Mouse (Mus musculus): ENCODE data around the gene Pgc. TPM values are rescaled to one million over a fixed set of nuclear protein-coding genes. Genes with fewer than 3 reads are reported as not detected.

Pgc gene
- total and polyA plus RNA-seq, 2 experiments from 2014 or later: not detected

DNA sequence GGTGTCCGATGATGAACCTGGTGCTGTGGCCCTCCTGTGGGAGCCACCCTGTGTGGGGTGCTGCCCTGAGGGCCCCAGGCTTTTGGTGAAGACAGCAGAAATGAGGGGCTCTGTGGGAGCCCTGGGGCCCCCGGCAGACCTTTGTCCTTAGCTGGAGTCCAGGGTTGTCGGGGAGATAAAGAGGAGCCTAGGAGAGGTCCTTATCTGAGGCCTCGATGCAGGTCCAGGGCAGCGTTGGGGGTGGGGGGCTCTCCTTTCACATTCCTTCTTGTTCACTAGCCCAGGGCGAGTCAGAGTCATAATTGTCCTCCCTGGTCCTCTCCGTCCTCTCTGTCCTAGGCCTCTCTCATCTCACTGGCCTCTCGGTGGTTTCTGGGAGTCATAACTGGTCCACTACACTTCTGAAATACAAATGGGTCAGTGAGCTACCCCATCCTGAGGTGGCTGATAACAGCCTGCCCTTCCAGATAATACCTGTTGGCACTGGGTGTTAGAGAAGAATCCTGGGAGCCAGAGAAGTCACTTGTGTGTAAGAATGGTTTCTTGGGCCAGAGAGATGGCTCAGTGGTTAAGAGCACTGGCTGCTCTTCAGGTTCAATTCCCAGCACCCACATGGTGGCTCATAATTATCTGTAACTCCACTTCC is 26.6 kb downstream of the Pgc start:
- Histone ChIP-seq H3K27me3 (ENCODE audit: control insufficient read depth, insufficient read depth, low read length) (no peaks in the 10 kb centered on the region), H3K36me3 (replicated peaks; ENCODE audit: control insufficient read depth, insufficient read depth, low read length) (peaks cover 8% of the 10 kb centered on the region; the same call in 1 of the 2 replicates), H3K4me3 (ENCODE audit: low read depth, low read length) (no peak overlapping the region), H3K27ac (ENCODE audit: low read depth) (no peak overlapping the region), H3K9me3 (replicated peaks; ENCODE audit: control insufficient read depth, low read length) (no peaks in the 10 kb centered on the region), H3K4me2 (ENCODE audit: low read depth, low read length) (no peak overlapping the region), H3K4me1 (ENCODE audit: control insufficient read depth, insufficient read depth) (peaks cover 31% of the 10 kb centered on the region), H3K9ac (replicated peaks; ENCODE audit: low read depth, low read length) (no peak overlapping the region)
- DNase-seq (ENCODE audit: low spot score) (no peak), ATAC-seq (ENCODE audit: insufficient read depth, low read depth) (no peak)
- TF ChIP-seq EP300 (IDR thresholded peaks at IDR 0.05; ENCODE audit: low read depth): no peak
- no peak for TF ChIP-seq CTCF (IDR thresholded peaks at IDR 0.05; ENCODE audit: low read depth)
- WGBS: 39% methylated on average over 8 of the region's 8 CpGs

DNA sequence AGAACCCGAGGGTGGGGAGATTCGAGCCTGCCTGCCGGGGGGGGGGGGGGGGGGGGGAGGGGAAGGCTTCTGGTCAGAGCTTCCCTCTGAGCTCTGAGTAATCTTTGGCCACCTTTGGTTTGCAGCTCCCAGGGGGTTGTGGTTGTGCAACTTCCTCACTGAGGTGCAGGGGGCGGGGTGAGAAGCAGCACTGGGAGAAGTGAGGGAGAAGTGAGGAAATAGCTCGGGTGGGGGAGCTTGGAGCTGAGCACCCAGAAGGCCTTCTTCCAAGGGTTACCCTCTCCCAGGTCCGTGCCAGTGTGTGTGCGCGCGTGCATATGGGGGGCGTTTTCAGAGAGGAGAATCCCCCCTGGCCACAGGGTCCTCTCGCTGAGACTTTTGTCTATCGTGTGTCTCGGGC is 27.6 kb downstream of the Pgc start:
- no peak overlapping the region for H3K4me3 ChIP-seq (ENCODE audit: low read depth, low read length)
- no peak overlapping the region for H3K9ac ChIP-seq (replicated peaks; ENCODE audit: low read depth, low read length)
- DNase-seq (ENCODE audit: low spot score): no peak
- H3K9me3 ChIP-seq (replicated peaks; ENCODE audit: control insufficient read depth, low read length): no peaks in the 10 kb centered on the region
- WGBS: 63% methylated on average over 13 of the region's 13 CpGs
- H3K27me3 ChIP-seq (ENCODE audit: control insufficient read depth, insufficient read depth, low read length): no peaks in the 10 kb centered on the region
- no peak overlapping the region for H3K4me2 ChIP-seq (ENCODE audit: low read depth, low read length)
- TF ChIP-seq EP300 (IDR thresholded peaks at IDR 0.05; ENCODE audit: low read depth): no peak
- TF ChIP-seq CTCF (IDR thresholded peaks at IDR 0.05; ENCODE audit: low read depth): no peak
- no peak for ATAC-seq (ENCODE audit: insufficient read depth, low read depth)
- H3K4me1 ChIP-seq (ENCODE audit: control insufficient read depth, insufficient read depth): peaks cover 27% of the 10 kb centered on the region
- H3K27ac ChIP-seq (ENCODE audit: low read depth): 0 out of 2 replicates have a peak overlapping the region, but pooled peaks have one; percentile 20
- H3K36me3 ChIP-seq (replicated peaks; ENCODE audit: control insufficient read depth, insufficient read depth, low read length): peaks cover 8% of the 10 kb centered on the region; the same call in 1 of the 2 replicates

DNA sequence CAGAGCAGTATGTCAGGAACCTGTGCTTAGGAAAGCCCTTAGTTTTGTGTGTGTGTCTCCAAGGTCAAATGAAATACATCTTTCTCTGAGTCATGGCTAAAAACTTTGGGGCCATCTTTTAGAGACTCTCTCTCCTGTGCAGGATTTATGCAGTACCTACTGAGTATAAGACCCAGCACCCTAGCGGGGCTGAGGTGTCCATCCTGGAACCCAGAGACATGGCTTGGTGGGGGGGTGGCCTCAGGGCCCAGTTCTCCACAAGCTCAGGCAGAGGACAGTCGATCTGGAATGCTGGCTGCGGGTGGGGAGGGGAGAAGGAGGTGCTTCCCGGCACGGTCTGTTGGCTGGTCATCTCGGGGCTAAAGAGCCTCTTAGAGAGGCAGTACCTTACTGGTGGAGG is 29.7 kb downstream of the Pgc start:
- H3K9me3 ChIP-seq (replicated peaks; ENCODE audit: control insufficient read depth, low read length): no peaks in the 10 kb centered on the region
- H3K9ac ChIP-seq (replicated peaks; ENCODE audit: low read depth, low read length): no peak overlapping the region
- H3K36me3 ChIP-seq (replicated peaks; ENCODE audit: control insufficient read depth, insufficient read depth, low read length): peaks cover 8% of the 10 kb centered on the region; the same call in 1 of the 2 replicates
- H3K4me3 ChIP-seq (ENCODE audit: low read depth, low read length): no peak overlapping the region
- DNase-seq (ENCODE audit: low spot score): no peak
- H3K4me2 ChIP-seq (ENCODE audit: low read depth, low read length): no peak overlapping the region
- peaks cover 32% of the 10 kb centered on the region for H3K4me1 ChIP-seq (ENCODE audit: control insufficient read depth, insufficient read depth)
- ATAC-seq (ENCODE audit: insufficient read depth, low read depth): 0 out of 2 replicates have a peak, but pooled peaks have one; percentile 3
- peak overlapping the region; percentile 43 for H3K27ac ChIP-seq (ENCODE audit: low read depth)
- WGBS: 18% methylated on average over 6 of the region's 6 CpGs
- TF ChIP-seq CTCF (IDR thresholded peaks at IDR 0.05; ENCODE audit: low read depth) (no peak), EP300 (IDR thresholded peaks at IDR 0.05; ENCODE audit: low read depth) (no peak)
- no peaks in the 10 kb centered on the region for H3K27me3 ChIP-seq (ENCODE audit: control insufficient read depth, insufficient read depth, low read length)

- ATAC-seq (ENCODE audit: insufficient read depth, low read depth) (no peak), DNase-seq (ENCODE audit: low spot score) (no peak)
- Histone ChIP-seq H3K9me3 (replicated peaks; ENCODE audit: control insufficient read depth, low read length) (no peaks in the 10 kb centered on the region), H3K36me3 (replicated peaks; ENCODE audit: control insufficient read depth, insufficient read depth, low read length) (0 out of 2 replicates have a peak, but pooled peaks cover 1% of the 10 kb centered on the region), H3K27ac (ENCODE audit: low read depth) (peak overlapping the region; percentile 43), H3K27me3 (ENCODE audit: control insufficient read depth, insufficient read depth, low read length) (no peaks in the 10 kb centered on the region), H3K4me2 (ENCODE audit: low read depth, low read length) (no peak overlapping the region), H3K9ac (replicated peaks; ENCODE audit: low read depth, low read length) (no peak overlapping the region), H3K4me3 (ENCODE audit: low read depth, low read length) (no peak overlapping the region), H3K4me1 (ENCODE audit: control insufficient read depth, insufficient read depth) (peaks cover 33% of the 10 kb centered on the region)
- TF ChIP-seq EP300 (IDR thresholded peaks at IDR 0.05; ENCODE audit: low read depth): no peak
- no peak for TF ChIP-seq CTCF (IDR thresholded peaks at IDR 0.05; ENCODE audit: low read depth)
- 67% methylated on average over 7 of the region's 7 CpGs for WGBS
Measured at GRCm38 (mm10) chr17:47757056-47757610, 30.5 kb downstream of the Pgc start.

DNA sequence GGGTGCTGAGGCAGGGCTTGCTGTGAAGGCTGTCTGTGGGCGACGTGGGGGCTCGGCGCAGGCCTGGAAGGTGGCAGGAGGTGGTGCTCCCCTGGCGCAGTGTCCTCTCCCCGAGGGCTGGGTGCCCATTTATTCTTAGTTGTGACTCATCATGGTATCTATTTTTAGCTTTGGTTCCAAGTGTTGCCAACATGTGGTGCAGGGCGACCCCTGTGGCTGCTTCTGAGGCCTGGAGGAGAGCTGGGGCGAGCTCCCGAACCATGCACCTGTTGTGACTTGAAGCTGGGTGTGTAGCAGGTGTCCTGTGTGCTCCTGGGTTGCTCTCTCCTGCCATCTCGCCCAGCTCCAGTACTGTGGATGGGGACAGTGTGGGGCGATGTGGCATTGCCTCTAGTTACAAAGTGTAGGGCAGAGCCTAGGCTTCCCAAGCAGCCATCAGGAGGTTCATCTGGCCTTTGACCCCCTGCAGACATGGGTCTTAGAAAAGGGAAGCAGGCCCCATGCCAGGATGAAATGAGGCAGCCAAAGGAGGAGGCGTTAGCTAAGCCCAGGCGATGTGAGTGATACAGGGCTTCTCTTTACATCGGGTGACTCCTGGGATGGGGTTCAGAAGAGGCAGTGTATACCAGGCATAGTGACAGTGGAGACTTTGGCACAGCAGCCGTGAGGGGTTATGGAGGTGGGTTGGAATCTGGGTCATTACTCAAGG is 33.2 kb downstream of the Pgc start:
- 39% methylated on average over 15 of the region's 15 CpGs for WGBS
- Histone ChIP-seq H3K4me2 (ENCODE audit: low read depth, low read length) (peak overlapping the region; percentile 41), H3K36me3 (replicated peaks; ENCODE audit: control insufficient read depth, insufficient read depth, low read length) (no peaks in the 10 kb centered on the region), H3K27ac (ENCODE audit: low read depth) (peak overlapping the region; percentile 67), H3K9ac (replicated peaks; ENCODE audit: low read depth, low read length) (no peak overlapping the region; the same call in 1 of the 2 replicates), H3K4me1 (ENCODE audit: control insufficient read depth, insufficient read depth) (peaks cover 47% of the 10 kb centered on the region), H3K9me3 (replicated peaks; ENCODE audit: control insufficient read depth, low read length) (no peaks in the 10 kb centered on the region), H3K27me3 (ENCODE audit: control insufficient read depth, insufficient read depth, low read length) (no peaks in the 10 kb centered on the region), H3K4me3 (ENCODE audit: low read depth, low read length) (no peak overlapping the region)
- ATAC-seq (ENCODE audit: insufficient read depth, low read depth): peak; percentile 74
- peak; percentile 79 for DNase-seq (ENCODE audit: low spot score)
- TF ChIP-seq CTCF (IDR thresholded peaks at IDR 0.05; ENCODE audit: low read depth) (peak; percentile 69), EP300 (IDR thresholded peaks at IDR 0.05; ENCODE audit: low read depth) (0 out of 2 replicates have a peak, but pooled peaks have one; percentile 61)

Measured in heart, postnatal 0 days (tissue).